Mouse (Mus musculus): ENCODE measurements around the gene Elovl6. TPM values are rescaled to one million over a fixed set of nuclear protein-coding genes. Genes with fewer than 3 reads are reported as not detected.

The Elovl6 gene
- polyA plus RNA-seq, 1 experiment from 2014 or later = 25.0 TPM

DNA sequence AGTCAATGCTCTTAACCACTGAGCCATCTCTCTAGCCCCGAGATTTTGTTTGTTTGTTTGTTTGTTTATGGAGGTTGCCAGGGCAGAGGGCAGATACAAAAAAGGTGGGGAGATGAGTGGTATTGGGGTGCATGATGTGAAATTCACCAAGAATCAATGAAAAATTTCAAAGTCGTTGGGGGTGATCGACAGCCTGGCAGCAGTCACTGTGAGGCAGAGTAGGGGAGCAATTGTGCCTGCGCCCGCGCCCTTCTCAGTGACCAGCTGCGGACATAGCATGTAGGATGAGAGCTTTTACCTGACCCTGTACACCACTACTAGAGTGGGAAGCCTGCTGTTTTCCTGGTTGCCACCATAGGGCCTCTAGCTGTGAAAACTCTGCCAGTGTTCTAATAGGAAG, 143.8 kb downstream of the Elovl6 start:
- Histone ChIP-seq H3K27me3 (replicated peaks; ENCODE audit: control insufficient read depth, insufficient read depth, low read length) (no peaks in the 10 kb centered on the region), H3K36me3 (ENCODE audit: control insufficient read depth, insufficient read depth, low read length) (no peaks in the 10 kb centered on the region), H3K9ac (ENCODE audit: low read depth, low read length) (no peak overlapping the region), H3K4me2 (ENCODE audit: low read depth, low read length) (no peak overlapping the region), H3K9me3 (ENCODE audit: control insufficient read depth, low read length) (no peaks in the 10 kb centered on the region), H3K4me1 (ENCODE audit: control insufficient read depth, insufficient read depth, low read length) (no peaks in the 10 kb centered on the region), H3K27ac (replicated peaks; ENCODE audit: low read depth, low read length) (no peak overlapping the region), H3K4me3 (ENCODE audit: low read depth, low read length) (no peak overlapping the region)
- no peak for DNase-seq (ENCODE audit: low spot score)
- WGBS = 95% methylated on average over 7 of the region's 7 CpGs
- no peak for ATAC-seq (ENCODE audit: low read depth)

DNA sequence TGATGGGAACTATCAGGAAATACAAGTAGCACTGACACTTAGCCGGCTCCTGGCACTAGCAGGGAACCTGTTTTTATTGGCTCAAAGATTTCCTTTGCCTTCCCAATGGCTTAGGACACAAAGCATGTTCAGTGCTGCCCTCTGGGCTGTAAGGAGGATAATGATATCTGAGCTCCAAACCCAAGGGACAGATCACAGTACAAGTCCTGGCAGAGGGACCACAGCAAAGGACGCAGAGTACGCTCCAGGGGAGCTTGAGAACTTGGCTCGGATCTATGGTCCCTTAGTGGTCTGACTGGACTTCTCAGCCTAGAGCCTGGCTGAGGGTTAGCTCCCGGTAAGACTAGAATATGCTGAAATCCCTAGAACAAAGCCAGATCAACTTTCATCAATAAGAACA, 148.1 kb downstream of the Elovl6 start:
- H3K9me3 ChIP-seq (ENCODE audit: control insufficient read depth, low read length) = no peaks in the 10 kb centered on the region
- no peak overlapping the region for H3K27ac ChIP-seq (replicated peaks; ENCODE audit: low read depth, low read length)
- H3K4me1 ChIP-seq (ENCODE audit: control insufficient read depth, insufficient read depth, low read length) = no peaks in the 10 kb centered on the region
- no peak overlapping the region for H3K9ac ChIP-seq (ENCODE audit: low read depth, low read length)
- H3K4me2 ChIP-seq (ENCODE audit: low read depth, low read length) = no peak overlapping the region
- H3K4me3 ChIP-seq (ENCODE audit: low read depth, low read length) = no peak overlapping the region
- peak; percentile 93 for ATAC-seq (ENCODE audit: low read depth)
- WGBS = 41% methylated on average over 5 of the region's 5 CpGs
- peak; percentile 84 for DNase-seq (ENCODE audit: low spot score)
- H3K27me3 ChIP-seq (replicated peaks; ENCODE audit: control insufficient read depth, insufficient read depth, low read length) = no peaks in the 10 kb centered on the region
- no peaks in the 10 kb centered on the region for H3K36me3 ChIP-seq (ENCODE audit: control insufficient read depth, insufficient read depth, low read length)

DNA sequence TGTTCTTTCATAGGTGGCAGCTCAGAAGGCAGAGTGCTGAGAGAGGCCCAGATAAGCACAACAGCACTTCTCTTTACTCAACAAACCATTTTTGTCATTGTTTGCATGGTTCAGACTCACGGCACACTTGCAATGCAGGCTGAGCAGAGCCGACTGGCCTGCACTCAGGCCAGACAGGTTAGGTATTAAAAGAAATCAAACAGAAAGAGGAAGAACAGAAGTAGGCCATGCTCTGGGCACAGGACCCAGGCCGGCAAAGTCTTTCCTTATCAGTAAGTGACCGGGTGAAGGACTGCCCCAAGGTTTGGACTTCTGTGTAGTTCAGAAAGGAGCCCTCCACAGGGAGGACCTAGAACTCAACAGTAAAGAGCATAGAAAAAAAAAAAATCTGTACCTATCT, 149.7 kb downstream of the Elovl6 start:
- H3K9me3 ChIP-seq (ENCODE audit: control insufficient read depth, low read length) = no peaks in the 10 kb centered on the region
- WGBS = 93% methylated on average over 4 of the region's 4 CpGs
- no peaks in the 10 kb centered on the region for H3K4me1 ChIP-seq (ENCODE audit: control insufficient read depth, insufficient read depth, low read length)
- no peak overlapping the region for H3K4me2 ChIP-seq (ENCODE audit: low read depth, low read length)
- H3K4me3 ChIP-seq (ENCODE audit: low read depth, low read length) = no peak overlapping the region
- H3K27ac ChIP-seq (replicated peaks; ENCODE audit: low read depth, low read length) = no peak overlapping the region
- H3K9ac ChIP-seq (ENCODE audit: low read depth, low read length) = no peak overlapping the region
- no peaks in the 10 kb centered on the region for H3K27me3 ChIP-seq (replicated peaks; ENCODE audit: control insufficient read depth, insufficient read depth, low read length)
- ATAC-seq (ENCODE audit: low read depth) (no peak), DNase-seq (ENCODE audit: low spot score) (no peak)
- H3K36me3 ChIP-seq (ENCODE audit: control insufficient read depth, insufficient read depth, low read length) = no peaks in the 10 kb centered on the region

DNA sequence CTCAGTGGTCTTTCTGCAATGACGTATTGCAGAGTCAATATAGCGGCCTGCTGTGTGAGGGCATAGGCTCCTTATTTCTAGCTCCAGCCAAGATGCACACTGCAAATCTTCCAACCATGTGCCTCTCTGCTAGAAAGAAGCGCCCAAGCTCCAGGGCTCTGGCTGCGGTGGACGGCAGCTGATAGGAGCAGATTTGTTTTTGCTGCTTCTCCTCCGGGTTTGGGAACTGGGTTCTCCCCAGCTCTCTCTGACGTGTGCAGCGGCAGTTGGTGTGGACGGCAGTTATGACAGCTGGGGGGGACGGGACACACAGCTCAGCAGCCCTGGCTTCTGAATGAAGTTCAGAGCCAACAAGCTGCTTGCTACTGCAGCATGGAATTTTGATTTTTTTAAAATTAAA, 150.2 kb downstream of the Elovl6 start:
- H3K4me1 ChIP-seq (ENCODE audit: control insufficient read depth, insufficient read depth, low read length) = no peaks in the 10 kb centered on the region
- H3K27me3 ChIP-seq (replicated peaks; ENCODE audit: control insufficient read depth, insufficient read depth, low read length) = no peaks in the 10 kb centered on the region
- DNase-seq (ENCODE audit: low spot score) = peak; percentile 20
- H3K4me2 ChIP-seq (ENCODE audit: low read depth, low read length) = no peak overlapping the region
- H3K9me3 ChIP-seq (ENCODE audit: control insufficient read depth, low read length) = no peaks in the 10 kb centered on the region
- H3K36me3 ChIP-seq (ENCODE audit: control insufficient read depth, insufficient read depth, low read length) = no peaks in the 10 kb centered on the region
- ATAC-seq (ENCODE audit: low read depth) = no peak
- no peak overlapping the region for H3K27ac ChIP-seq (replicated peaks; ENCODE audit: low read depth, low read length)
- H3K4me3 ChIP-seq (ENCODE audit: low read depth, low read length) = no peak overlapping the region
- H3K9ac ChIP-seq (ENCODE audit: low read depth, low read length) = no peak overlapping the region
- WGBS = 74% methylated on average over 10 of the region's 10 CpGs

DNA sequence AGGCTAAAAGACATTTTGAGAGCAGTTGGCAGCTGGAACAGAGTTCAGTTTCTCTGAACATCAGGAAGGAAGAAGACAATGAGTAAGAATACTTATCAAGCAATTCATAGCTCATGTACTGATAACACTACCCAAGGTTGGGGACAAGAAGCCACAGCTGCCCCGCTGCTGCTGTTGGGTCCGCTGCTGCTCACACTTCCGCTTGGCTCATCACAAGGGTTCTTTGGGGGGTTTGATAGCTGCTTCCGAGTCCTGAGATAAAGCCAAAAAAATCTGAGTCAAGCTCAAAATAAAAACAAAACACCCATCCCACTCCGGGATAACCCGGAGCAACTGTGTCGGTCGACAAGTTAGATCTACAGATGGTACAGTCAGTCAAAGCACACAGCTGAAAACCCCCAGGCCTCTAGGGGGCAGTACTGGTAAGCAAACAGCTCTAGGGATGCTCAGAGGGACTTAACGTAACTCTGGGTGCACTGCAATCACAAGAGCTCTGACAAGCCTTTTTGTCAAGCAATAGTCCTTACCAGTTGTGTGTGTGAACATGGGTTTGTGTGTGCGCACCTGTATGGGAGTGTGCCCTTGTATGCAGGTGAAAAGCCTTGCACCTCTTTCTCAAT, 151.0 kb downstream of the Elovl6 start:
- Histone ChIP-seq H3K9me3 (ENCODE audit: control insufficient read depth, low read length) (no peaks in the 10 kb centered on the region), H3K27me3 (replicated peaks; ENCODE audit: control insufficient read depth, insufficient read depth, low read length) (no peaks in the 10 kb centered on the region), H3K4me3 (ENCODE audit: low read depth, low read length) (no peak overlapping the region), H3K36me3 (ENCODE audit: control insufficient read depth, insufficient read depth, low read length) (no peaks in the 10 kb centered on the region), H3K9ac (ENCODE audit: low read depth, low read length) (no peak overlapping the region), H3K4me1 (ENCODE audit: control insufficient read depth, insufficient read depth, low read length) (no peaks in the 10 kb centered on the region), H3K4me2 (ENCODE audit: low read depth, low read length) (no peak overlapping the region), H3K27ac (replicated peaks; ENCODE audit: low read depth, low read length) (no peak overlapping the region)
- DNase-seq (ENCODE audit: low spot score) = peak; percentile 23
- 89% methylated on average over 10 of the region's 10 CpGs for WGBS
- no peak for ATAC-seq (ENCODE audit: low read depth)

DNA sequence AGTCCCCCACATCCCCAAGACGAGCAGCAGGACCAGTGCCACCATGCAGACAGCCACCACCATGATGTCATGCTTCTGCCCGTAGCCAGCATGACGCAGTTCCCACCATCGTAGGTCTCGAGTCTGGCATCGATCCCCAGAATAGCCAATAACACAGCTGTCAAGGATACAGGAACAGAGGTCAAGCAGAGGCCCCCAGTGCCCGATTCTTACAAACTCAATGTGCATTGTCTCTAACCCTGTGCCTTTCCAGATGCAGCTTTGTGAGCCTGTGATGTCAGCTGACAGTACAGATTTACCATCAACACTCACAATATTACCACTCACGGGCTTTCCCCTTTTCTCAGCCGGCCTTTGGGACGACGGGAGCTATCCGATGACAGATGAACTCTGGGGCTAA, 154.0 kb downstream of the Elovl6 start:
- no peaks in the 10 kb centered on the region for H3K36me3 ChIP-seq (ENCODE audit: control insufficient read depth, insufficient read depth, low read length)
- DNase-seq (ENCODE audit: low spot score) (no peak), ATAC-seq (ENCODE audit: low read depth) (no peak)
- no peaks in the 10 kb centered on the region for H3K4me1 ChIP-seq (ENCODE audit: control insufficient read depth, insufficient read depth, low read length)
- H3K9me3 ChIP-seq (ENCODE audit: control insufficient read depth, low read length) = no peaks in the 10 kb centered on the region
- 75% methylated on average over 12 of the region's 12 CpGs for WGBS
- no peak overlapping the region for H3K4me3 ChIP-seq (ENCODE audit: low read depth, low read length)
- no peak overlapping the region for H3K4me2 ChIP-seq (ENCODE audit: low read depth, low read length)
- H3K27me3 ChIP-seq (replicated peaks; ENCODE audit: control insufficient read depth, insufficient read depth, low read length) = no peaks in the 10 kb centered on the region
- no peak overlapping the region for H3K27ac ChIP-seq (replicated peaks; ENCODE audit: low read depth, low read length)
- H3K9ac ChIP-seq (ENCODE audit: low read depth, low read length) = no peak overlapping the region

DNA sequence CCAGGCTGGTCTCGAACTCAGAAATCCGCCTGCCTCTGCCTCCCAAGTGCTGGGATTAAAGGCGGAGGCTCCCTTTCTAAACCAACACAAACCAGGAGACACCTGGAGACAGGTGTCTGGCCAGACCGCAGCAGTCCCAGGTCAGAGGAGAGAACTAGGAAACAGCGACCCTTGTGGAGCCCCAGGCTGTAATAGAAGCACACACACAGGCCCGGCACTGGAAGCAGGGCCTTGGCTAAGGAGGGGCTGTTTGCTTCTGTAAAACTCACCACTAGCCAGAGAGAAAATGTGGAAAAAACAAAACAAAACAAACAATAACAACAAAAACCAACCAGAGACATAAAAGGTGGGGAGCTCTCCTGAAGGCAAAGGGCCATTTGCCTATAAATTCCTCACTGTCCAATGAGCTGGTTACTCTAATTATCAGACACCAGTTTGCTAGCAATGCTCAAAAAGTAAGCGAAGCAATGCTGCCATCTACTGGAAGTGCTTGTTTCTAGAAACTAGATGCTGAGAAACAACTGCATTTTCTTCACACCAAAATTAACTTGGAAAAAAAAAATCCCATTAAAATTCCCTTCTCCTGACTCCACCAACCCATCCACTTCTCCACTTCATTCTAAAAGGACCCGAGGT, 154.7 kb downstream of the Elovl6 start:
- Histone ChIP-seq H3K4me3 (ENCODE audit: low read depth, low read length) (no peak overlapping the region), H3K4me1 (ENCODE audit: control insufficient read depth, insufficient read depth, low read length) (no peaks in the 10 kb centered on the region)
- 51% methylated on average over 8 of the region's 8 CpGs for WGBS

DNA sequence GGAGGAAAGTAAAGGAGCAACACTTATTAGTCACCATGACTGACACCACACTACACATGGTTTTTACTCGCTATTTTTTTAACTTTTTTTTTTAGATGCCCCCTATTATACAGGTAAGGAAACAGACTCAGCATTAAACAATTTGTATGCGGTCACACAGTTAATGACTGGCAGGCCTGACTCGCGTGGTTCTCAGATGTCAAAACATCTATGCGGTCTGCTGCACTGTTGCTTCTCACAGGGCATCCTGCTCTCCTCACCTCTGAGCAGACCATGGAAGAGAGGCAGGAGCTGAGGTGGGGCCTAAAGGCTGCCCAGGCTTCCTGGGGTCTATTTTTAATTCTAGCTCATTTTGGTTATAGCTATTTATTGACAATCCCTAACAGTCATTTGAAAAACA, 155.3 kb downstream of the Elovl6 start:
- H3K9ac ChIP-seq (ENCODE audit: low read depth, low read length) = no peak overlapping the region
- no peak overlapping the region for H3K4me3 ChIP-seq (ENCODE audit: low read depth, low read length)
- WGBS = 48% methylated on average over 5 of the region's 5 CpGs
- H3K27ac ChIP-seq (replicated peaks; ENCODE audit: low read depth, low read length) = no peak overlapping the region
- ATAC-seq (ENCODE audit: low read depth) = no peak
- H3K4me1 ChIP-seq (ENCODE audit: control insufficient read depth, insufficient read depth, low read length) = no peaks in the 10 kb centered on the region
- no peaks in the 10 kb centered on the region for H3K27me3 ChIP-seq (replicated peaks; ENCODE audit: control insufficient read depth, insufficient read depth, low read length)
- H3K36me3 ChIP-seq (ENCODE audit: control insufficient read depth, insufficient read depth, low read length) = no peaks in the 10 kb centered on the region
- no peak overlapping the region for H3K4me2 ChIP-seq (ENCODE audit: low read depth, low read length)
- no peak for DNase-seq (ENCODE audit: low spot score)
- H3K9me3 ChIP-seq (ENCODE audit: control insufficient read depth, low read length) = no peaks in the 10 kb centered on the region

More for the DNA sequence above, 154.7 kb downstream of the Elovl6 start:
- H3K27me3 ChIP-seq (replicated peaks; ENCODE audit: control insufficient read depth, insufficient read depth, low read length) = no peaks in the 10 kb centered on the region
- no peaks in the 10 kb centered on the region for H3K36me3 ChIP-seq (ENCODE audit: control insufficient read depth, insufficient read depth, low read length)
- H3K9ac ChIP-seq (ENCODE audit: low read depth, low read length) = no peak overlapping the region
- no peaks in the 10 kb centered on the region for H3K9me3 ChIP-seq (ENCODE audit: control insufficient read depth, low read length)
- DNase-seq (ENCODE audit: low spot score) (peak; percentile 88), ATAC-seq (ENCODE audit: low read depth) (no peak; the same call in 1 of the 2 replicates)
- H3K27ac ChIP-seq (replicated peaks; ENCODE audit: low read depth, low read length) = no peak overlapping the region
- no peak overlapping the region for H3K4me2 ChIP-seq (ENCODE audit: low read depth, low read length)

All from embryonic facial prominence, embryonic 14.5 days (tissue).